Mouse (Mus musculus) forebrain, embryonic 12.5 days (tissue): ENCODE data around the gene Bcl2l12. TPM values are rescaled to one million over a fixed set of nuclear protein-coding genes. Genes with fewer than 3 reads are reported as not detected.

Experiments used
- ATAC-seq: fragments of 200-750 bp; cut with Nextera tagmentation; 2 replicates; pipeline ENCODE4 v1.8.0; 2017; ENCODE audit warnings: moderate TSS enrichment; ENCODE audit not compliant: low FRiP score
- H3K27ac ChIP-seq: fragments of 300-500 bp; sonication (generic); 2 replicates; pipeline ENCODE4 v1.5.1; 2016; ENCODE audit warnings: mild to moderate bottlenecking
- H3K27me3 ChIP-seq: fragments of 300-500 bp; sonication (generic); 2 replicates; pipeline ENCODE4 v1.6.1; 2016; ENCODE audit warnings: mild to moderate bottlenecking
- H3K36me3 ChIP-seq: fragments of 300-500 bp; sonication (generic); replicated peaks from 2 replicates; pipeline ENCODE4 v1.6.1; 2016; ENCODE audit warnings: mild to moderate bottlenecking
- H3K4me1 ChIP-seq: fragments of 300-500 bp; sonication (generic); 2 replicates; pipeline ENCODE4 v1.6.1; 2016
- H3K4me2 ChIP-seq: fragments of 300-500 bp; sonication (generic); 2 replicates; pipeline ENCODE4 v1.6.1; 2016; ENCODE audit warnings: mild to moderate bottlenecking, moderate library complexity
- H3K4me3 ChIP-seq: fragments of 300-500 bp; sonication (generic); replicated peaks from 2 replicates; pipeline ENCODE4 v1.5.1; 2016; ENCODE audit warnings: mild to moderate bottlenecking
- H3K9ac ChIP-seq: fragments of 300-500 bp; sonication (generic); 2 replicates; pipeline ENCODE4 v1.6.1; 2016; ENCODE audit warnings: mild to moderate bottlenecking
- H3K9me3 ChIP-seq: fragments of 300-500 bp; sonication (generic); 2 replicates; pipeline ENCODE4 v1.6.1; 2016
- WGBS: fragments of 180-500 bp; shearing (Covaris S2); methylation state at CpG from one replicate; pipeline ENCODE4 v1.1.7; 2016; 5-methylcytosine and 5-hydroxymethylcytosine counted together
- microRNA-seq: library from miRNA; unstranded; fragments of <30 nt; microRNA quantifications from one replicate; pipeline ENCODE4, GENCODE M21; 2017
- polyA plus RNA-seq: library from polyadenylated mRNA; unstranded; fragments of >200 nt; fragmentation: Nextera tagmentation; extraction: Ambion mirVana; gene quantifications from 2 replicates; pipeline ENCODE4 v1.2.1, GENCODE M21; 2016

The Bcl2l12 gene
- polyA plus RNA-seq, 1 experiment from 2014 or later: 66.4 TPM

DNA sequence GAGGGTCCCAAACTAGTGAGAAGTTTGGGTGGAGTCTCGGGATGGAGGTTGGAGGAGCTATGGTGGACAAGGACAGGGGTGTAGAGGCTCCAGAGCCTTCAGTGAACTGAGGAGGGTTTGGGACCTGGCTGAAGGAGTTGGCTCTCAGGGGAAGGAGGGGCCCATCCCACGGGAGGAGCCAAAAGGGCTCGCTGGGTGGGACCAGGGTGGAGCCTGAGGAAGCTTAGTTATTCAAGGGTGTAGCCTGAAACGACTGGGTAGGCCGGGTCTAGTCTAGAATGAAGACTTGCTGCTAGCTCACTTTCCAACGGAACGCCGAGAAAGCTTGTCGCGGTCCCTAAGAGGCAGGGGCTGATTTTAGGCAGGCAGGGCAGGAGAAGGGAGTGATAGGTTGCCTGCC lies 46.6 kb downstream of the Bcl2l12 start:
- under 1% methylated on average over 10 of the region's 10 CpGs for WGBS
- H3K27me3 ChIP-seq: peaks cover 43% of the 10 kb centered on the region
- peak overlapping the region; percentile 72 for H3K4me2 ChIP-seq
- H3K4me3 ChIP-seq: peak overlapping the region; percentile 42
- no peaks in the 10 kb centered on the region for H3K36me3 ChIP-seq
- H3K27ac ChIP-seq: peak overlapping the region; percentile 47; the same call in 1 of the 2 replicates
- no peaks in the 10 kb centered on the region for H3K9me3 ChIP-seq
- ATAC-seq: peak; percentile 22; the same call in 1 of the 2 replicates
- H3K4me1 ChIP-seq: peaks cover 18% of the 10 kb centered on the region
- H3K9ac ChIP-seq: peak overlapping the region; percentile 41

DNA sequence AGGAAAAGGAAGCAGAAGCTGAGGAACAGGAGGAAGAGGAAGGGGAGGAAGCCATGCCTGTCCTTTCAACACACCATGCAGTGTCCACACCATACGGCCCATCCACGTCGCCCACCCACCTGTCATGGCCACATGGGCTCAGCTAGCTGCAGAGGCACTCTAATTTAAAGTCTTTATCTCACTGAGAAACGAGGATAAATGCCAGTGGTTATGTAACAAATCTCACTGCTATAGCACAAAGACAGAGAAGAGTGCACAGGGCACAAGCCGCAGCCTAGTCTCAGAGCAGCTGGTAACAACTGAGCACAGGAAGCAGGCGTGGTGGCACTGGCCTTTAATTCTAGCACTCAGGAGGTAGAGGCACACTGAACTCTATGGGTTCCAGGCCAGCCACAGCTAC lies 48.6 kb downstream of the Bcl2l12 start:
- H3K4me1 ChIP-seq: peaks cover 18% of the 10 kb centered on the region
- no peak for ATAC-seq
- H3K27ac ChIP-seq: no peak overlapping the region
- no peaks in the 10 kb centered on the region for H3K36me3 ChIP-seq
- H3K4me2 ChIP-seq: no peak overlapping the region
- H3K9me3 ChIP-seq: no peaks in the 10 kb centered on the region
- no peak overlapping the region for H3K4me3 ChIP-seq
- H3K9ac ChIP-seq: no peak overlapping the region
- WGBS: 77% methylated on average over 6 of the region's 6 CpGs
- H3K27me3 ChIP-seq: peaks cover 43% of the 10 kb centered on the region

DNA sequence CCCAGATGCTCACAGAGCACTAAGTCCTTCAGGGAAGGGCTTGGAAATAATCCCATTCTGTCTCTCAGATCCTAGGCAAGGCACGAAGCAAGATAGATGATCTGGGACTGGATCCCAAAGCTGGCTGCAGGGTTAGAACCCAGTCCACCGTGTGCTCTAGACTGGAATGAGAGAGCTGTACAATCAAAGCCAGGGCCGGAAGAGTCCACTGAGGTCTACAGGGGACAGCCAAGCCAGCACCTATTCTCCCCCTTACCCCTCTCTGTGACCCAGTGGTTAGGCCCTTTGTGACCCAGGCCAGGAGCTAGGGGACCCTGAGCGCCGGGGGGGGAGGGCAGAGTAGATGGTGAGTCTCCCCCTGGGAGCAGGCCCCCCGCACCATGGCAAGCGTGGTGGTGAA lies 55.6 kb downstream of the Bcl2l12 start, which contains the start of gene Tsks:
Tsks (plus strand) TSS at position 301 of the 400 bp plus-strand sequence.
- Histone ChIP-seq H3K9ac (no peak within 1 kb of the TSS), H3K27ac (no peak within 1 kb of the TSS), H3K9me3 (no peaks in the 10 kb centered on the region), H3K4me1 (no peaks in the 10 kb centered on the region), H3K36me3 (no peaks in the 10 kb centered on the region), H3K4me3 (no peak within 1 kb of the TSS), H3K4me2 (no peak within 1 kb of the TSS), H3K27me3 (no peaks in the 10 kb centered on the region)
- no peak for ATAC-seq
- WGBS: 76% methylated on average over 7 of the region's 7 CpGs

Small RNA genes lying within 50 kb of the gene (microRNA-seq; reads per million reads assigned to microRNA genes)
- 1.5 reads per million for gene Mir7054

Other genes with a start within 250 kb of the Bcl2l12 start
- gene Zfp473, start 247.7 kb downstream of the Bcl2l12 start, polyA plus RNA-seq: 2.3 and 2.4 TPM in 2 replicates
- 94.6 and 105 TPM in 2 replicates for gene Nup62, start 182.6 kb downstream of the Bcl2l12 start, polyA plus RNA-seq
- 2.3 and 2.5 TPM in 2 replicates for gene Il4i1, start 182.3 kb downstream of the Bcl2l12 start, polyA plus RNA-seq
- gene Atf5, start 182.1 kb downstream of the Bcl2l12 start, polyA plus RNA-seq: 6.9 and 7.1 TPM in 2 replicates
- gene Akt1s1, start 149.7 kb downstream of the Bcl2l12 start, polyA plus RNA-seq: 95.2 and 96.0 TPM in 2 replicates
- 80.7 and 83.8 TPM in 2 replicates for gene Tbc1d17, start 149.6 kb downstream of the Bcl2l12 start, polyA plus RNA-seq
- gene Pnkp, start 141.6 kb downstream of the Bcl2l12 start, polyA plus RNA-seq: 37.8 and 39.1 TPM in 2 replicates
- gene Ptov1, start 128.9 kb downstream of the Bcl2l12 start, polyA plus RNA-seq: 595 and 609 TPM in 2 replicates
- gene Med25, start 106.0 kb downstream of the Bcl2l12 start, polyA plus RNA-seq: 172 and 178 TPM in 2 replicates
- gene Fuz, start 102.6 kb downstream of the Bcl2l12 start, polyA plus RNA-seq: 27.4 and 28.7 TPM in 2 replicates
- 85.8 and 94.4 TPM in 2 replicates for gene Ap2a1, start 69.2 kb downstream of the Bcl2l12 start, polyA plus RNA-seq
- 0.27 TPM in 1 of 2 replicates, not detected in the other for gene Tsks, start 55.5 kb downstream of the Bcl2l12 start, polyA plus RNA-seq
- gene Cpt1c, start 23.9 kb downstream of the Bcl2l12 start, polyA plus RNA-seq: 35.1 and 38.1 TPM in 2 replicates
- gene Prmt1, start 12.1 kb downstream of the Bcl2l12 start, polyA plus RNA-seq: 585 and 631 TPM in 2 replicates
- 72.4 and 73.0 TPM in 2 replicates for gene Irf3, start 1.1 kb downstream of the Bcl2l12 start, polyA plus RNA-seq
- gene Scaf1, start 17.7 kb upstream of the Bcl2l12 start, polyA plus RNA-seq: 47.4 and 52.0 TPM in 2 replicates
- gene Rras, start 19.2 kb upstream of the Bcl2l12 start, polyA plus RNA-seq: 11.4 and 13.8 TPM in 2 replicates
- 13.1 and 13.6 TPM in 2 replicates for gene Prr12, start 54.2 kb upstream of the Bcl2l12 start, polyA plus RNA-seq
- 53.7 and 54.4 TPM in 2 replicates for gene Nosip, start 63.7 kb upstream of the Bcl2l12 start, polyA plus RNA-seq
- 17.1 and 18.2 TPM in 2 replicates for gene Prrg2, start 64.0 kb upstream of the Bcl2l12 start, polyA plus RNA-seq
- 80.5 and 101 TPM in 2 replicates for gene Rcn3, start 93.5 kb upstream of the Bcl2l12 start, polyA plus RNA-seq
- 8.3 and 9.6 TPM in 2 replicates for gene Fcgrt, start 105.1 kb upstream of the Bcl2l12 start, polyA plus RNA-seq
- 1,226 and 1,285 TPM in 2 replicates for gene Rps11, start 125.7 kb upstream of the Bcl2l12 start, polyA plus RNA-seq
- 1,106 and 1,135 TPM in 2 replicates for gene Rpl13a, start 130.0 kb upstream of the Bcl2l12 start, polyA plus RNA-seq
- 0.27 TPM in 1 of 2 replicates, not detected in the other for gene Gm45713, start 137.5 kb upstream of the Bcl2l12 start, polyA plus RNA-seq
- gene Flt3l, start 137.7 kb upstream of the Bcl2l12 start, polyA plus RNA-seq: 0.21 and 0.72 TPM in 2 replicates
- gene Pih1d1, start 155.6 kb upstream of the Bcl2l12 start, polyA plus RNA-seq: 95.0 and 97.5 TPM in 2 replicates
- 41.9 and 42.9 TPM in 2 replicates for gene Aldh16a1, start 155.9 kb upstream of the Bcl2l12 start, polyA plus RNA-seq
- gene Slc17a7, start 165.2 kb upstream of the Bcl2l12 start, polyA plus RNA-seq: 6.3 and 7.9 TPM in 2 replicates
- 0.52 and 1.4 TPM in 2 replicates for gene Gfy, start 180.9 kb upstream of the Bcl2l12 start, polyA plus RNA-seq
- gene Pth2, start 182.3 kb upstream of the Bcl2l12 start, polyA plus RNA-seq: 0.45 and 1.5 TPM in 2 replicates
- gene Ccdc155, start 206.2 kb upstream of the Bcl2l12 start, polyA plus RNA-seq: 1.2 TPM in 2 replicates
- gene Dkkl1, start 213.4 kb upstream of the Bcl2l12 start, polyA plus RNA-seq: 0.72 and 0.78 TPM in 2 replicates
- gene Tead2, start 217.0 kb upstream of the Bcl2l12 start, polyA plus RNA-seq: 245 and 256 TPM in 2 replicates
- gene Cd37, start 240.4 kb upstream of the Bcl2l12 start, polyA plus RNA-seq: 1.2 and 1.3 TPM in 2 replicates
- 0.09 and 0.20 TPM in 2 replicates for gene Slc6a16, start 242.4 kb upstream of the Bcl2l12 start, polyA plus RNA-seq